Mouse (Mus musculus) small intestine, adult 2 months (tissue): ENCODE data around the gene Cyp2s1.

ENCODE experiments used
- CTCF ChIP-seq: fragments of 200-500 bp; IDR thresholded peaks from 2 replicates; pipeline ENCODE4 v1.5.1; 2012; ENCODE audit warnings: low read depth, mild to moderate bottlenecking, control low read depth, inconsistent platforms, low read length, moderate library complexity, mixed read lengths; ENCODE audit not compliant: insufficient replicate concordance, insufficient read length; ENCODE audit errors: extremely low read depth
- POLR2A ChIP-seq: fragments of 200-500 bp; IDR thresholded peaks from 2 replicates; pipeline ENCODE4 v1.6.1; 2012; ENCODE audit warnings: low read depth, mild to moderate bottlenecking, control low read depth, inconsistent platforms, low read length, moderate library complexity

DNA sequence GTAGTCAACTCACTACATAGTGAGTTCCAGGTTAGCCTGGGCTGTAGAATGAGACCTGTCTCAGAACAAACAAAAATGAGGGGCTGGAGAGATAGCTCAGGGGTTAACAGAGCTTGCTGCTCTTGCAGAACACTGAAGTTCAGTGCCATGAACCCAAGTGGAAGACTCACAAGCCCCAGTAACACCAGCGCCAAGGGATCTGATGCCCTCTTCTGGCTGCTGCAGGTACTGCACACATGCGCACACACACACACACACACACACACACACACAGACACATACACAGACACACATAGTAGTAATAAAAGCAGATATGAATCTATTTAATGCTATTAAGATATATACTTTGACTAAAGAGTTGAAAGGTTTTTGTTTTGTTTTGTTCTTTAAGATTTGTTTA is 18.2 kb downstream of the Cyp2s1 start:
- TF ChIP-seq CTCF (peak; percentile 39; the same call in 1 of the 2 replicates), POLR2A (no peak)
